Comparison of ENCODE assay signal across 7 mouse cellular contexts in genomic region chr3:88831177-88832121, GRCm38 (mm10). TPM values are rescaled to one million over a fixed set of nuclear protein-coding genes. Genes with fewer than 3 reads are reported as not detected.
A peak's percentile ranks its signal among the peaks of the same experiment; 100 is the strongest.
DNase-seq lines count a peak whose midpoint lies in the region; ATAC-seq lines count a peak whose summit lies in the region.
"Not testable (repeated sequence)": the region's sequence is repeated elsewhere in the genome, so short reads cannot be mapped to it uniquely, and the experiment has no call there.

No protein-coding gene starts in this region.

- peak overlapping the region; percentile 53 for H3K9ac ChIP-seq in forebrain, embryonic 11.5 days (ENCODE audit: low read length)
- peak overlapping the region; percentile 63 for H3K9ac ChIP-seq in heart, embryonic 13.5 days
- not testable (repeated sequence) for H3K9ac ChIP-seq in kidney, embryonic 14.5 days (ENCODE audit: low read depth, low read length); limb, embryonic 11.5 days (ENCODE audit: low read length)

- not testable (repeated sequence) for H3K27me3 ChIP-seq in forebrain, embryonic 11.5 days (ENCODE audit: control insufficient read depth, insufficient read depth, low read length); heart, embryonic 13.5 days (replicated peaks); kidney, embryonic 14.5 days (ENCODE audit: control insufficient read depth, insufficient read depth, low read length); limb, embryonic 11.5 days (ENCODE audit: control insufficient read depth, insufficient read depth, low read length); midbrain, embryonic 10.5 days (ENCODE audit: low read depth, poor library complexity, severe bottlenecking)

- peak overlapping the region; percentile 42 for H3K4me2 ChIP-seq in forebrain, embryonic 11.5 days (ENCODE audit: low read depth, low read length, severe bottlenecking)
- peak overlapping the region; percentile 63 for H3K4me2 ChIP-seq in heart, embryonic 13.5 days
- H3K4me2 ChIP-seq in kidney, embryonic 14.5 days (replicated peaks; ENCODE audit: low read depth, low read length): peak overlapping the region; percentile 36
- H3K4me2 ChIP-seq in limb, embryonic 11.5 days (ENCODE audit: low read depth, severe bottlenecking): peak overlapping the region; percentile 36

- H3K9me3 ChIP-seq in forebrain, embryonic 11.5 days (ENCODE audit: control insufficient read depth, low read length); heart, embryonic 13.5 days; kidney, embryonic 14.5 days (ENCODE audit: control insufficient read depth, low read length); limb, embryonic 11.5 days (ENCODE audit: control insufficient read depth, low read length); midbrain, embryonic 10.5 days (replicated peaks): not testable (repeated sequence)

- not testable (repeated sequence) for H3K4me1 ChIP-seq in forebrain, embryonic 11.5 days (replicated peaks; ENCODE audit: control insufficient read depth, insufficient read depth, low read length); heart, embryonic 13.5 days; kidney, embryonic 14.5 days (ENCODE audit: control insufficient read depth, insufficient read depth, low read length); limb, embryonic 11.5 days (ENCODE audit: control insufficient read depth, insufficient read depth, low read length); midbrain, embryonic 10.5 days

- DNase-seq in brain, embryonic 18.5 days (ENCODE audit: low read depth, low spot score): peak; percentile 60
- DNase-seq in forebrain, embryonic 11.5 days (ENCODE audit: low spot score): peak; percentile 81
- DNase-seq in limb, embryonic 11.5 days (ENCODE audit: low spot score): peak; percentile 47
- DNase-seq in midbrain, embryonic 10.5 days (ENCODE audit: low spot score): peak; percentile 69
- peak; percentile 72 to 80 for DNase-seq in right cerebral cortex, postnatal 36 days (ENCODE audit: low spot score in 2 of 2)

- H3K4me3 ChIP-seq in forebrain, embryonic 11.5 days (ENCODE audit: low read depth, low read length): peak overlapping the region; percentile 35
- H3K4me3 ChIP-seq in heart, embryonic 13.5 days: peak overlapping the region; percentile 42
- peak overlapping the region; percentile 16; the same call in 1 of the 2 replicates for H3K4me3 ChIP-seq in kidney, embryonic 14.5 days (ENCODE audit: low read length)
- peak overlapping the region; percentile 28 for H3K4me3 ChIP-seq in limb, embryonic 11.5 days (ENCODE audit: low read depth, low read length)
- H3K4me3 ChIP-seq in midbrain, embryonic 10.5 days: peak overlapping the region; percentile 62

- peak overlapping the region; percentile 93 for H3K27ac ChIP-seq in forebrain, embryonic 11.5 days (ENCODE audit: low read depth, low read length)
- peak overlapping the region; percentile 83 for H3K27ac ChIP-seq in heart, embryonic 13.5 days (replicated peaks)
- not testable (repeated sequence) for H3K27ac ChIP-seq in kidney, embryonic 14.5 days (ENCODE audit: low read depth, low read length)
- H3K27ac ChIP-seq in limb, embryonic 11.5 days (replicated peaks; ENCODE audit: low read depth, low read length): peak overlapping the region; percentile 58; the same call in 1 of the 2 replicates
- H3K27ac ChIP-seq in midbrain, embryonic 10.5 days (replicated peaks): peak overlapping the region; percentile 94

- under 1% methylated on average over 17 of the region's 28 CpGs for WGBS in forebrain, embryonic 11.5 days
- WGBS in heart, embryonic 13.5 days: 7% methylated on average over 23 of the region's 28 CpGs
- WGBS in kidney, embryonic 14.5 days: 2% methylated on average over 14 of the region's 28 CpGs
- WGBS in limb, embryonic 11.5 days: 9% methylated on average over 16 of the region's 28 CpGs
- 4% methylated on average over 23 of the region's 28 CpGs for WGBS in midbrain, embryonic 10.5 days

- H3K36me3 ChIP-seq in forebrain, embryonic 11.5 days (ENCODE audit: control insufficient read depth, insufficient read depth, low read length); kidney, embryonic 14.5 days (ENCODE audit: control insufficient read depth, insufficient read depth, low read length); limb, embryonic 11.5 days (ENCODE audit: control insufficient read depth, insufficient read depth, low read length): not testable (repeated sequence)
- peaks cover 11% of the 10 kb centered on the region for H3K36me3 ChIP-seq in heart, embryonic 13.5 days
- peaks cover 12% of the 10 kb centered on the region for H3K36me3 ChIP-seq in midbrain, embryonic 10.5 days

- ATAC-seq in forebrain, embryonic 11.5 days (replicated peaks; ENCODE audit: low FRiP score): peak; percentile 88
- ATAC-seq in heart, embryonic 13.5 days (ENCODE audit: extremely low read depth, insufficient number of reproducible peaks, low FRiP score, low TSS enrichment): peak; percentile 62; the same call in 1 of the 2 replicates
- ATAC-seq in kidney, embryonic 14.5 days (ENCODE audit: low FRiP score, low TSS enrichment): peak; percentile 78
- ATAC-seq in limb, embryonic 11.5 days (ENCODE audit: insufficient number of reproducible peaks, low FRiP score, low TSS enrichment, low read depth): peak; percentile 72

RNA-seq across cellular contexts. Expression of gene Gon4l, which starts 3.6 kb away (rescaled TPM):
- 22.0 and 24.1 TPM in 2 replicates for polyA plus RNA-seq in forebrain, embryonic 11.5 days (2014; fragmentation: Nextera tagmentation; extraction: Ambion mirVana)
- polyA plus RNA-seq in heart, embryonic 13.5 days (2015; fragmentation: Nextera tagmentation; extraction: Ambion mirVana): 6.4 and 7.4 TPM in 2 replicates
- 9.8 and 17.8 TPM in 2 replicates for polyA plus RNA-seq in kidney, embryonic 14.5 days (2014; fragmentation: Nextera tagmentation; extraction: Ambion mirVana)
- 16.6 and 17.9 TPM in 2 replicates for polyA plus RNA-seq in limb, embryonic 11.5 days (2014; fragmentation: Nextera tagmentation; extraction: Ambion mirVana)
- polyA plus RNA-seq in midbrain, embryonic 10.5 days (2016; fragmentation: Nextera tagmentation; extraction: Ambion mirVana): 15.3 and 17.3 TPM in 2 replicates

RNA-seq across cellular contexts. Expression of gene Syt11, which starts 56.5 kb away (rescaled TPM):
- polyA plus RNA-seq in forebrain, embryonic 11.5 days (2014; fragmentation: Nextera tagmentation; extraction: Ambion mirVana): 184 and 193 TPM in 2 replicates
- 11.7 and 12.8 TPM in 2 replicates for polyA plus RNA-seq in heart, embryonic 13.5 days (2015; fragmentation: Nextera tagmentation; extraction: Ambion mirVana)
- polyA plus RNA-seq in kidney, embryonic 14.5 days (2014; fragmentation: Nextera tagmentation; extraction: Ambion mirVana): 10.3 and 12.5 TPM in 2 replicates
- polyA plus RNA-seq in limb, embryonic 11.5 days (2014; fragmentation: Nextera tagmentation; extraction: Ambion mirVana): 28.7 and 31.0 TPM in 2 replicates
- 129 and 187 TPM in 2 replicates for polyA plus RNA-seq in midbrain, embryonic 10.5 days (2016; fragmentation: Nextera tagmentation; extraction: Ambion mirVana)
